17 mouse cellular contexts compared by ENCODE assay signal in genomic region chr11:33300859-33301258, GRCm38 (mm10). TPM values are rescaled to one million over a fixed set of nuclear protein-coding genes. Genes with fewer than 3 reads are reported as not detected.
DNase-seq lines count a peak whose midpoint lies in the region; ATAC-seq lines count a peak whose summit lies in the region.
"Had no signal": no experiment of that assay in that cellular context is flagged by ENCODE, and none has a peak within 500 bp of the region (broad histone marks: within the 10 kb centered on the region; RNA-seq: fewer than 3 reads in every experiment).

No protein-coding gene starts in this region.

- H3K9me3 ChIP-seq in hindbrain, embryonic 11.5 days (ENCODE audit: control insufficient read depth, low read length), result no peaks in the 10 kb centered on the region
- no peaks in the 10 kb centered on the region for H3K9me3 ChIP-seq in hindbrain, embryonic 10.5 days
- H3K9me3 ChIP-seq in forebrain, embryonic 14.5 days (replicated peaks; ENCODE audit: control insufficient read depth, low read length), result no peaks in the 10 kb centered on the region
- H3K9me3 ChIP-seq in midbrain, embryonic 16.5 days (replicated peaks; ENCODE audit: control insufficient read depth, low read length, poor library complexity, severe bottlenecking), result no peaks in the 10 kb centered on the region
- no peaks in the 10 kb centered on the region for H3K9me3 ChIP-seq in heart, embryonic 12.5 days (replicated peaks)
- H3K9me3 ChIP-seq: limb, embryonic 10.5 days had no signal

- no peak overlapping the region for H3K4me3 ChIP-seq in hindbrain, embryonic 11.5 days (ENCODE audit: low read depth, low read length)
- no peak overlapping the region for H3K4me3 ChIP-seq in hindbrain, embryonic 10.5 days
- H3K4me3 ChIP-seq in forebrain, embryonic 14.5 days (ENCODE audit: low read depth, low read length), result no peak overlapping the region
- no peak overlapping the region for H3K4me3 ChIP-seq in midbrain, embryonic 16.5 days (ENCODE audit: low read depth, low read length)
- no peak overlapping the region for H3K4me3 ChIP-seq in heart, embryonic 12.5 days
- H3K4me3 ChIP-seq: limb, embryonic 10.5 days had no signal

- no peak overlapping the region for H3K4me2 ChIP-seq in hindbrain, embryonic 11.5 days (replicated peaks; ENCODE audit: low read depth, low read length)
- no peak overlapping the region for H3K4me2 ChIP-seq in forebrain, embryonic 14.5 days (ENCODE audit: low read length)
- no peak overlapping the region; the same call in 1 of the 2 replicates for H3K4me2 ChIP-seq in midbrain, embryonic 16.5 days (ENCODE audit: low read length)
- H3K4me2 ChIP-seq in heart, embryonic 12.5 days, result no peak overlapping the region

- H3K27ac ChIP-seq in hindbrain, embryonic 11.5 days (ENCODE audit: low read depth, low read length), result no peak overlapping the region
- no peak overlapping the region for H3K27ac ChIP-seq in hindbrain, embryonic 10.5 days
- no peak overlapping the region; the same call in 1 of the 2 replicates for H3K27ac ChIP-seq in forebrain, embryonic 14.5 days (ENCODE audit: low read depth, low read length)
- H3K27ac ChIP-seq in midbrain, embryonic 16.5 days (ENCODE audit: low read length), result no peak overlapping the region
- no peak overlapping the region for H3K27ac ChIP-seq in heart, embryonic 12.5 days (ENCODE audit: poor library complexity, severe bottlenecking)
- H3K27ac ChIP-seq: limb, embryonic 10.5 days had no signal

- H3K4me1 ChIP-seq in hindbrain, embryonic 11.5 days (replicated peaks; ENCODE audit: control insufficient read depth, insufficient read depth, low read length), result no peaks in the 10 kb centered on the region
- peaks cover 14% of the 10 kb centered on the region for H3K4me1 ChIP-seq in hindbrain, embryonic 10.5 days (replicated peaks)
- peaks cover 16% of the 10 kb centered on the region; the same call in 1 of the 2 replicates for H3K4me1 ChIP-seq in forebrain, embryonic 14.5 days (ENCODE audit: control insufficient read depth, insufficient read depth, low read length)
- H3K4me1 ChIP-seq in midbrain, embryonic 16.5 days (ENCODE audit: control insufficient read depth, insufficient read depth, low read length), result peaks cover 12% of the 10 kb centered on the region
- H3K4me1 ChIP-seq in heart, embryonic 12.5 days (replicated peaks), result no peaks in the 10 kb centered on the region

- 56% methylated on average over 8 of the region's 8 CpGs for WGBS in hindbrain, embryonic 11.5 days
- WGBS in hindbrain, embryonic 10.5 days, result 65% methylated on average over 8 of the region's 8 CpGs
- WGBS in forebrain, embryonic 14.5 days, result 17% methylated on average over 8 of the region's 8 CpGs
- 27% methylated on average over 8 of the region's 8 CpGs for WGBS in midbrain, embryonic 16.5 days
- WGBS in heart, embryonic 12.5 days, result 72% methylated on average over 8 of the region's 8 CpGs

- H3K36me3 ChIP-seq in hindbrain, embryonic 11.5 days (ENCODE audit: control insufficient read depth, insufficient read depth, low read length), result no peaks in the 10 kb centered on the region
- H3K36me3 ChIP-seq in hindbrain, embryonic 10.5 days, result no peaks in the 10 kb centered on the region
- H3K36me3 ChIP-seq in forebrain, embryonic 14.5 days (ENCODE audit: control insufficient read depth, insufficient read depth, low read length), result no peaks in the 10 kb centered on the region
- H3K36me3 ChIP-seq in midbrain, embryonic 16.5 days (ENCODE audit: control insufficient read depth, insufficient read depth, low read length), result no peaks in the 10 kb centered on the region
- H3K36me3 ChIP-seq in heart, embryonic 12.5 days, result no peaks in the 10 kb centered on the region
- H3K36me3 ChIP-seq: limb, embryonic 10.5 days had no signal

- no peak for ATAC-seq in hindbrain, embryonic 11.5 days (ENCODE audit: low FRiP score)
- peak; percentile 72 for ATAC-seq in forebrain, embryonic 14.5 days
- peak; percentile 45; the same call in 1 of the 2 replicates for ATAC-seq in midbrain, embryonic 16.5 days
- no peak for ATAC-seq in heart, embryonic 12.5 days (ENCODE audit: insufficient number of reproducible peaks, low FRiP score)
- ATAC-seq: liver, postnatal 0 days; Patski had no signal

- no peaks in the 10 kb centered on the region for H3K27me3 ChIP-seq in hindbrain, embryonic 11.5 days (ENCODE audit: control insufficient read depth, insufficient read depth, low read length)
- H3K27me3 ChIP-seq in hindbrain, embryonic 10.5 days (ENCODE audit: insufficient read depth, poor library complexity, severe bottlenecking), result no peaks in the 10 kb centered on the region
- no peaks in the 10 kb centered on the region for H3K27me3 ChIP-seq in forebrain, embryonic 14.5 days (replicated peaks; ENCODE audit: control insufficient read depth, insufficient read depth, low read length)
- H3K27me3 ChIP-seq in midbrain, embryonic 16.5 days (ENCODE audit: control insufficient read depth, insufficient read depth, low read depth, low read length), result no peaks in the 10 kb centered on the region; the same call in 1 of the 2 replicates
- no peaks in the 10 kb centered on the region for H3K27me3 ChIP-seq in heart, embryonic 12.5 days (replicated peaks)
- H3K27me3 ChIP-seq: Patski had no signal

- peak; percentile 25 for DNase-seq in hindbrain, embryonic 11.5 days (ENCODE audit: low spot score)
- no peak for DNase-seq in hindbrain, embryonic 10.5 days (ENCODE audit: low spot score)
- DNase-seq in cerebellum, adult 8-10 months, result peak; percentile 30
- peak; percentile 77 for DNase-seq in forebrain, embryonic 14.5 days (ENCODE audit: low spot score)
- DNase-seq in urinary bladder, adult 18-20 months (ENCODE audit: low spot score in 2 of 2), result no peak
- DNase-seq: adrenal gland, adult 2 months; heart, adult 18-20 months; heart, postnatal 14 days; kidney, adult 8-10 months; liver, postnatal 0 days; right cerebral cortex, postnatal 4 days; thymus, postnatal 4 days had no signal

- H3K9ac ChIP-seq in hindbrain, embryonic 11.5 days (ENCODE audit: low read depth, low read length), result no peak overlapping the region
- no peak overlapping the region for H3K9ac ChIP-seq in forebrain, embryonic 14.5 days (ENCODE audit: low read length)
- no peak overlapping the region for H3K9ac ChIP-seq in midbrain, embryonic 16.5 days (ENCODE audit: low read depth, low read length)
- no peak overlapping the region for H3K9ac ChIP-seq in heart, embryonic 12.5 days
- H3K9ac ChIP-seq: liver, postnatal 0 days had no signal

RNA-seq across cellular contexts. Expression of gene Gm12117, which starts 24.3 kb away (rescaled TPM):
- 0.34 TPM in 1 of 2 replicates, not detected in the other for polyA plus RNA-seq in hindbrain, embryonic 11.5 days (2014; fragmentation: Nextera tagmentation; extraction: Ambion mirVana)
- not detected in 2 replicates for polyA plus RNA-seq in hindbrain, embryonic 10.5 days (2016; fragmentation: Nextera tagmentation; extraction: Ambion mirVana)
- not detected in 2 replicates for polyA plus RNA-seq in forebrain, embryonic 14.5 days (2014; fragmentation: Nextera tagmentation; extraction: Ambion mirVana)
- not detected in 2 replicates for polyA plus RNA-seq in midbrain, embryonic 16.5 days (2015; fragmentation: Nextera tagmentation; extraction: Ambion mirVana)
- not detected in 2 replicates for polyA plus RNA-seq in heart, embryonic 12.5 days (2016; fragmentation: Nextera tagmentation; extraction: Ambion mirVana)
- polyA plus RNA-seq: adrenal gland, adult 2 months; limb, embryonic 10.5 days; liver, postnatal 0 days; Patski; stomach, embryonic 14.5 days had no signal

Comparison
In these comparisons a context has a peak if more than half of its experiments do, and no peak if none do; other contexts are left out.
1. DNase-seq: peak in hindbrain, embryonic 11.5 days (single experiment), cerebellum, adult 8-10 months (single experiment) and forebrain, embryonic 14.5 days (single experiment); none in hindbrain, embryonic 10.5 days (single experiment) and urinary bladder, adult 18-20 months (0 of 2).
2. ATAC-seq: peak in forebrain, embryonic 14.5 days (single experiment) and midbrain, embryonic 16.5 days (single experiment); none in hindbrain, embryonic 11.5 days (single experiment) and heart, embryonic 12.5 days (single experiment).